Mouse (Mus musculus): ENCODE measurements around the gene Zmat5. TPM values are rescaled to one million over a fixed set of nuclear protein-coding genes. Genes with fewer than 3 reads are reported as not detected.
A peak's percentile ranks its signal among the peaks of the same experiment; 100 is the strongest.

Zmat5 gene
- total and polyA plus RNA-seq, 2 experiments from 2014 or later = 28.2 to 43.5 TPM

- H3K36me3 ChIP-seq (ENCODE audit: insufficient read depth, low read length) = peaks cover 46% of the 10 kb centered on the region
- H3K4me3 ChIP-seq (ENCODE audit: low read depth, low read length) = no peak overlapping the region
- peak overlapping the region; percentile 38 for H3K27ac ChIP-seq (ENCODE audit: low read depth, low read length)
- H3K9me3 ChIP-seq (ENCODE audit: low read length) = no peaks in the 10 kb centered on the region
- DNase-seq (ENCODE audit: low spot score) (peak; percentile 69), ATAC-seq (ENCODE audit: low FRiP score) (no peak)
- no peaks in the 10 kb centered on the region for H3K4me1 ChIP-seq (ENCODE audit: insufficient read depth, low read length)
- no peak overlapping the region for H3K9ac ChIP-seq (replicated peaks; ENCODE audit: low read length, poor library complexity, severe bottlenecking)
- TF ChIP-seq CTCF (IDR thresholded peaks at IDR 0.05) = no peak
- no peak overlapping the region for H3K4me2 ChIP-seq (ENCODE audit: low read depth, low read length, poor library complexity, severe bottlenecking)
- H3K27me3 ChIP-seq (ENCODE audit: insufficient read depth, low read length) = no peaks in the 10 kb centered on the region
- 84% methylated on average over 13 of the region's 13 CpGs for WGBS
These were observed 25.6 kb upstream of the Zmat5 start for GRCm38 (mm10) chr11:4678700-4679440.

- Histone ChIP-seq H3K4me3 (ENCODE audit: low read depth, low read length) (no peak overlapping the region), H3K9ac (replicated peaks; ENCODE audit: low read length, poor library complexity, severe bottlenecking) (no peak overlapping the region), H3K27me3 (ENCODE audit: insufficient read depth, low read length) (no peaks in the 10 kb centered on the region), H3K4me2 (ENCODE audit: low read depth, low read length, poor library complexity, severe bottlenecking) (no peak overlapping the region), H3K9me3 (ENCODE audit: low read length) (no peaks in the 10 kb centered on the region), H3K27ac (ENCODE audit: low read depth, low read length) (no peak overlapping the region), H3K36me3 (ENCODE audit: insufficient read depth, low read length) (peaks cover 46% of the 10 kb centered on the region), H3K4me1 (ENCODE audit: insufficient read depth, low read length) (no peaks in the 10 kb centered on the region)
- ATAC-seq (ENCODE audit: low FRiP score) = no peak
- no peak for TF ChIP-seq CTCF (IDR thresholded peaks at IDR 0.05)
- 94% methylated on average over 12 of the region's 12 CpGs for WGBS
- no peak for DNase-seq (ENCODE audit: low spot score)
These were observed 25.0 kb upstream of the Zmat5 start for GRCm38 (mm10) chr11:4679441-4679832.

DNA sequence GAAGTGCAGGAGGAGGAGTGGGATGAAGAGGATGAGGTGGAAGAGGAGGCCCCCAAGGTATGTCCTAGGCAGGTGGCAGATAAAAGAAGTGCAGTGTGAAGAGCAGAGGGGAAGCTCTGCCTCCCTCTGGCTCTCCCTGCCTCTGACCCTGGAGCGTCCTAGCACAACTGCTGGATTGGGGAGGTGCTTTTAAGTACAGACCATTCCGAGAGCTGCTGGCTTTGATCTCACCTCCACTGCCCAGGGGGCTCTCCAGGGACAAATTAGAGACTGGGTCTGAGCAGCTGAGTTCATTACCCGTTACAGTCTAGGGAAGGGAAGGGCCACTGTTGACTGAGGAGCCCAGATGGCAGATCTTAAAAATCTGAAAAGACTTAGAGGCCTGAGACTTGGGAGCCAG lies 24.4 kb upstream of the Zmat5 start:
- Histone ChIP-seq H3K4me2 (ENCODE audit: low read depth, low read length, poor library complexity, severe bottlenecking) (no peak overlapping the region), H3K27me3 (ENCODE audit: insufficient read depth, low read length) (no peaks in the 10 kb centered on the region), H3K36me3 (ENCODE audit: insufficient read depth, low read length) (peaks cover 41% of the 10 kb centered on the region), H3K4me3 (ENCODE audit: low read depth, low read length) (no peak overlapping the region), H3K27ac (ENCODE audit: low read depth, low read length) (no peak overlapping the region), H3K9me3 (ENCODE audit: low read length) (no peaks in the 10 kb centered on the region), H3K9ac (replicated peaks; ENCODE audit: low read length, poor library complexity, severe bottlenecking) (no peak overlapping the region), H3K4me1 (ENCODE audit: insufficient read depth, low read length) (no peaks in the 10 kb centered on the region)
- no peak for TF ChIP-seq CTCF (IDR thresholded peaks at IDR 0.05)
- WGBS = 47% methylated on average over 3 of the region's 3 CpGs
- DNase-seq (ENCODE audit: low spot score) (no peak), ATAC-seq (ENCODE audit: low FRiP score) (no peak)

DNA sequence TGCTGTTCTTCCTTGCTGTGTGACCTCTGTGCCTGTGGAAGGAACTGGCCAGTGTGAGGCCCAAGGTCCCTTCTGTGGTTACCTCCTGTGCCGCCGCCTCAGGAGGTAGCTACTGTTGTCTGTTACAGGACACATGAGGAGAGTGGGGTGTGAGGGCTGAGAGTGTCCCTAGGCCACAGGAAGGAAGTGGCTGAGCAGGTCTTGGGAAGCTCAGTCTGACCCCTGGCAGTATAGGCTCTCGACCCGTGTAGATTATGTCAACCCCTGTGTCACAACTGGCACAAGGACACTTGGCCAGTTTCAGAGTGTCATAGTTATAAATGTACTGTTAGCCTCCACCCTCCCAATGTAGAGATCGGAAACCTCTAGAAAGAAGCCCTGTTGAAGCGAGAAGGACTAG lies 21.0 kb upstream of the Zmat5 start:
- Histone ChIP-seq H3K9me3 (ENCODE audit: low read length) (no peaks in the 10 kb centered on the region), H3K27me3 (ENCODE audit: insufficient read depth, low read length) (no peaks in the 10 kb centered on the region), H3K9ac (replicated peaks; ENCODE audit: low read length, poor library complexity, severe bottlenecking) (no peak overlapping the region), H3K4me1 (ENCODE audit: insufficient read depth, low read length) (no peaks in the 10 kb centered on the region), H3K4me2 (ENCODE audit: low read depth, low read length, poor library complexity, severe bottlenecking) (no peak overlapping the region), H3K4me3 (ENCODE audit: low read depth, low read length) (no peak overlapping the region), H3K36me3 (ENCODE audit: insufficient read depth, low read length) (peaks cover 28% of the 10 kb centered on the region), H3K27ac (ENCODE audit: low read depth, low read length) (no peak overlapping the region)
- TF ChIP-seq CTCF (IDR thresholded peaks at IDR 0.05) = no peak
- WGBS = 91% methylated on average over 6 of the region's 6 CpGs
- ATAC-seq (ENCODE audit: low FRiP score) (no peak), DNase-seq (ENCODE audit: low spot score) (no peak)

DNA sequence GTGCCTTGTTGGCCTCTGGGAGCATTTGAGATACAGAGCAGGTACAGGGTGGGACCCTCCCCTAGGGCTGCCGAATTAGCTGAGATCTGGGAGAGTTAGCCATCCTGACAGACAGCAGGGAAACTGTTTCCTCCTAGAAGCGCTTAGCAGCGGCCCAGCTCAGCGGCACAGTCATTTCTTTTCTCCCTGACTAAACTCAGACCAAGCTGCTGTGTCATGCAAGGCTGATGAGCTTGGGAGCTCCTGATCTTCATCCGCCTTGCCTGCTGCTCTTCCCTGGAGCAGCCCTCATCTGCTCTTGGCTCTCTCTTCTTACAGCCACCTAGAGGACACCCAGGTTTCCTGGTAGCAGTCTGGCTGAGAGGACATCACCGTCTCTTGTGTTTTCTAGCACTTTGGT lies 20.3 kb upstream of the Zmat5 start:
- Histone ChIP-seq H3K27ac (ENCODE audit: low read depth, low read length) (no peak overlapping the region), H3K9ac (replicated peaks; ENCODE audit: low read length, poor library complexity, severe bottlenecking) (no peak overlapping the region), H3K36me3 (ENCODE audit: insufficient read depth, low read length) (peaks cover 28% of the 10 kb centered on the region), H3K4me2 (ENCODE audit: low read depth, low read length, poor library complexity, severe bottlenecking) (no peak overlapping the region), H3K9me3 (ENCODE audit: low read length) (no peaks in the 10 kb centered on the region), H3K27me3 (ENCODE audit: insufficient read depth, low read length) (no peaks in the 10 kb centered on the region), H3K4me1 (ENCODE audit: insufficient read depth, low read length) (no peaks in the 10 kb centered on the region), H3K4me3 (ENCODE audit: low read depth, low read length) (no peak overlapping the region)
- no peak for ATAC-seq (ENCODE audit: low FRiP score)
- peak; percentile 7 for DNase-seq (ENCODE audit: low spot score)
- WGBS = 84% methylated on average over 6 of the region's 6 CpGs
- TF ChIP-seq CTCF (IDR thresholded peaks at IDR 0.05) = no peak

DNA sequence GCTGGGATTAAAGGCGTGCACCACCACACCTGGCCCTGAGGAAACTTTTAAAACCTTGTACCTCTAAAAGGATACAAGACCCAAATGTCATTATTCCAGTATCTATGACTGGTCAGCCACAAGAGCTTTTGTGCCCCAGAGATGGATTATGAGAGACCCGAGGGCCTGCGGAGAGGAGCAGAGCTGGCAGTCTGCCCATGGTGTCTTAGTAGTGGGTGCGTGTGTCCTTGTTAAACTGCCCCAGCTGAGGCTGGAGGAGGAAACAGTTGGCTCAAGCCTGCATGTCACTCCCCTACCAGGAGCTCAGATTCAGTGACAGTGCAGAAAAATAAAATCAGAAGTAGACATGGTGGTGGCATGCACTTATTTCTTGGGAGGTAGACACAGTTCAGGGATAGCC lies 19.4 kb upstream of the Zmat5 start:
- H3K9me3 ChIP-seq (ENCODE audit: low read length) = no peaks in the 10 kb centered on the region
- H3K27me3 ChIP-seq (ENCODE audit: insufficient read depth, low read length) = no peaks in the 10 kb centered on the region
- no peak overlapping the region for H3K4me2 ChIP-seq (ENCODE audit: low read depth, low read length, poor library complexity, severe bottlenecking)
- TF ChIP-seq CTCF (IDR thresholded peaks at IDR 0.05) = no peak
- ATAC-seq (ENCODE audit: low FRiP score) (no peak), DNase-seq (ENCODE audit: low spot score) (no peak)
- WGBS = 68% methylated on average over 4 of the region's 4 CpGs
- H3K27ac ChIP-seq (ENCODE audit: low read depth, low read length) = no peak overlapping the region
- H3K9ac ChIP-seq (replicated peaks; ENCODE audit: low read length, poor library complexity, severe bottlenecking) = no peak overlapping the region
- H3K4me1 ChIP-seq (ENCODE audit: insufficient read depth, low read length) = no peaks in the 10 kb centered on the region
- H3K36me3 ChIP-seq (ENCODE audit: insufficient read depth, low read length) = peaks cover 26% of the 10 kb centered on the region
- H3K4me3 ChIP-seq (ENCODE audit: low read depth, low read length) = no peak overlapping the region
